ENCODE assay signal across 9 mouse cellular contexts in the genomic region with DNA sequence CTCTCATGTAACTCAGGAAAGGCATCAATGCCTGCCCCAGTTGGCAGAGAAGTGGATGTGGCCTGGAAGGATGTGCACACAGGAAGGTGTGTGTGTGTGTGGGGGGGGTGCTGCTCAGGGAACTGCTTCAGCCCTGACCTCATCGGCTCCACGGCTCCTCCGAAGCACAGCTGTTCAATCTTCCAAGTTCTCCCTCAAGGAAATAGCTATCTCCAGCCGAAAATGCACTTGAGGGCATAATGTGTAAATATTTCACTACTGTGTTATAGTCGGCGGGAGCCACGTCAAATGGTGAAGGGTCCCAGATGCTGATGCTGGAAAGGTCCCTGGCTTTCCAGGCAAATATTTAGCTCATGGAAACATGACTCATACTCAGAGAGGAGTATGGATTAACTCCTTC. TPM values are rescaled to one million over a fixed set of nuclear protein-coding genes. Genes with fewer than 3 reads are reported as not detected.
DNase-seq lines count a peak whose midpoint lies in the region; ATAC-seq lines count a peak whose summit lies in the region.
"Had no signal": no experiment of that assay in that cellular context is flagged by ENCODE, and none has a peak within 500 bp of the region (broad histone marks: within the 10 kb centered on the region; RNA-seq: fewer than 3 reads in every experiment).

No protein-coding gene starts in this region.

- peaks cover 7% of the 10 kb centered on the region; the same call in 1 of the 2 replicates for H3K4me1 ChIP-seq in hindbrain, embryonic 15.5 days (replicated peaks)
- H3K4me1 ChIP-seq in hindbrain, embryonic 14.5 days (replicated peaks; ENCODE audit: control insufficient read depth, insufficient read depth, low read length) = no peaks in the 10 kb centered on the region
- peaks cover 28% of the 10 kb centered on the region for H3K4me1 ChIP-seq in kidney, embryonic 16.5 days (ENCODE audit: insufficient read depth, low read length)

- no peaks in the 10 kb centered on the region for H3K36me3 ChIP-seq in hindbrain, embryonic 15.5 days
- no peaks in the 10 kb centered on the region for H3K36me3 ChIP-seq in hindbrain, embryonic 14.5 days (replicated peaks; ENCODE audit: control insufficient read depth, insufficient read depth)
- H3K36me3 ChIP-seq in kidney, embryonic 16.5 days (ENCODE audit: insufficient read depth, low read length) = peaks cover 25% of the 10 kb centered on the region
- H3K36me3 ChIP-seq: G1E had no signal

- H3K9ac ChIP-seq in hindbrain, embryonic 15.5 days = no peak overlapping the region
- no peak overlapping the region for H3K9ac ChIP-seq in hindbrain, embryonic 14.5 days
- 0 out of 2 replicates have a peak overlapping the region, but pooled peaks have one; percentile 10 for H3K9ac ChIP-seq in kidney, embryonic 16.5 days (replicated peaks; ENCODE audit: low read length)

- DNase-seq in hindbrain, embryonic 14.5 days (ENCODE audit: low spot score) = no peak
- peak; percentile 54 to 69 for DNase-seq in heart, adult 18-20 months
- no peak for DNase-seq in frontal cortex, postnatal 25 days (ENCODE audit: low spot score in 2 of 2)
- DNase-seq in c-Kit-positive CD71-positive TER-119-positive erythroid progenitor cells, embryonic 14.5 days (ENCODE audit: low spot score) = no peak
- no peak for DNase-seq in cerebellum, adult 11-12 months

- WGBS in hindbrain, embryonic 15.5 days = 59% methylated on average over 7 of the region's 7 CpGs
- 63% methylated on average over 7 of the region's 7 CpGs for WGBS in hindbrain, embryonic 14.5 days
- WGBS in kidney, embryonic 16.5 days = 4% methylated on average over 7 of the region's 7 CpGs

- H3K9me3 ChIP-seq in hindbrain, embryonic 15.5 days = no peaks in the 10 kb centered on the region
- H3K9me3 ChIP-seq in hindbrain, embryonic 14.5 days (ENCODE audit: control insufficient read depth, low read length) = no peaks in the 10 kb centered on the region
- no peaks in the 10 kb centered on the region for H3K9me3 ChIP-seq in kidney, embryonic 16.5 days (ENCODE audit: low read length)

- H3K4me2 ChIP-seq in hindbrain, embryonic 15.5 days = no peak overlapping the region
- H3K4me2 ChIP-seq in hindbrain, embryonic 14.5 days (replicated peaks) = no peak overlapping the region
- H3K4me2 ChIP-seq in kidney, embryonic 16.5 days (replicated peaks; ENCODE audit: low read depth, low read length) = peak overlapping the region; percentile 19

- 0 out of 2 replicates have a peak overlapping the region, but pooled peaks have one; percentile 20 for H3K27ac ChIP-seq in hindbrain, embryonic 15.5 days (replicated peaks)
- H3K27ac ChIP-seq in hindbrain, embryonic 14.5 days = no peak overlapping the region; the same call in 1 of the 2 replicates
- peak overlapping the region; percentile 90 for H3K27ac ChIP-seq in kidney, embryonic 16.5 days (ENCODE audit: low read length)

- no peak overlapping the region for H3K4me3 ChIP-seq in hindbrain, embryonic 15.5 days
- no peak overlapping the region for H3K4me3 ChIP-seq in hindbrain, embryonic 14.5 days (replicated peaks; ENCODE audit: low read length)
- H3K4me3 ChIP-seq in kidney, embryonic 16.5 days (ENCODE audit: low read length) = no peak overlapping the region

- ATAC-seq in hindbrain, embryonic 15.5 days (ENCODE audit: low FRiP score, low read depth) = no peak
- no peak for ATAC-seq in hindbrain, embryonic 14.5 days (ENCODE audit: low FRiP score)
- peak; percentile 68 for ATAC-seq in kidney, embryonic 16.5 days (ENCODE audit: low FRiP score, low TSS enrichment)
- ATAC-seq in megakaryocyte, adult 5-6 weeks (ENCODE audit: poor library complexity, severe bottlenecking) = peak; percentile 41; the same call in 1 of the 2 replicates

- no peaks in the 10 kb centered on the region for H3K27me3 ChIP-seq in hindbrain, embryonic 15.5 days
- no peaks in the 10 kb centered on the region for H3K27me3 ChIP-seq in hindbrain, embryonic 14.5 days (ENCODE audit: control insufficient read depth, insufficient read depth, low read length)
- no peaks in the 10 kb centered on the region for H3K27me3 ChIP-seq in kidney, embryonic 16.5 days (ENCODE audit: insufficient read depth, low read length)

RNA-seq across cellular contexts. Expression of a gene that starts 25.6 kb away (rescaled TPM):
- polyA plus RNA-seq in hindbrain, embryonic 15.5 days (2015; fragmentation: Nextera tagmentation; extraction: Ambion mirVana) = 5.6 and 7.7 TPM in 2 replicates
- 5.2 and 7.1 TPM in 2 replicates for polyA plus RNA-seq in hindbrain, embryonic 14.5 days (2014; fragmentation: Nextera tagmentation; extraction: Ambion mirVana)
- total RNA-seq in heart, adult 18-20 months (2021) = 10 to 100 TPM; 19.5 to 22.9 TPM
- polyA plus RNA-seq in kidney, embryonic 16.5 days (2015; fragmentation: Nextera tagmentation; extraction: Ambion mirVana) = 133 and 135 TPM in 2 replicates
- total RNA-seq in megakaryocyte, adult 5-6 weeks (2015) = 321 and 326 TPM in 2 replicates
- 505 and 532 TPM in 2 replicates for total RNA-seq in megakaryocyte, adult 5-6 weeks (2017)
- total RNA-seq: G1E had no signal

Comparison
In these comparisons a context has a peak if more than half of its experiments do, and no peak if none do; other contexts are left out.
1. ATAC-seq: peak in kidney, embryonic 16.5 days (single experiment) and megakaryocyte, adult 5-6 weeks (single experiment); none in hindbrain, embryonic 15.5 days (single experiment) and hindbrain, embryonic 14.5 days (single experiment).
2. DNase-seq: peak in heart, adult 18-20 months (2 of 2); none in hindbrain, embryonic 14.5 days (single experiment), frontal cortex, postnatal 25 days (0 of 2), c-Kit-positive CD71-positive TER-119-positive erythroid progenitor cells, embryonic 14.5 days (single experiment) and cerebellum, adult 11-12 months (single experiment).
3. RNA of a gene that starts 25.6 kb away (polyA plus RNA-seq): 133 to 135 TPM in kidney, embryonic 16.5 days; 5.2 to 7.1 TPM in hindbrain, embryonic 14.5 days and 5.6 to 7.7 TPM in hindbrain, embryonic 15.5 days; every median in the first group is over 10 times any median in the second.